Mouse (Mus musculus): ENCODE measurements at regions not wholly inside any gene's neighbourhood (a gene's known extent, or its start where the extent isn't known, plus 50 kb on each side); places are given as distances from the start of the nearest gene placed in this dataset.

- peak; percentile 27 for DNase-seq (ENCODE audit: low read depth, low spot score)
Measured at GRCm38 (mm10) chr1:159034952-159035351, 54.7 kb upstream of the Pappa2 start.

DNA sequence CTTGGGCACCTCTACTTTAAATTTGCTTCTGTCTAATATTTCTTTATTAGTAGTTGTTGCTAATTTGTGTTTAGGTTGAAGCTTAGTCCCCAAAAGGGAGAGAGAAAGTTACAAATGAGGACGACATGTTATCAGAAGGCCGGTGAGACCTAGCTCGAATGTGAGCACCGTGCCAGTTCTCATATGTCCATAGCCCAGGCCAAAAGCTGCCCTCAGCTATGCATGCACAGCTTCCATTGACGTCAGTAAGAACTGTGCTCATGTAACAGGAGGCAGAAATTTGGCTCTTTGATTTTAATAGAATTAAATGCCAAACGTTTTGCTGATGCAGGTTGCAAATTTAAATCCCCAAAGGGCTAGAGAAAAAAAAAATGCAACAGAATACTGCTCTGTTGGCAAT lies 56.1 kb upstream of the Pappa2 start:
- no peak for DNase-seq (ENCODE audit: low read depth, low spot score)

- no peak for DNase-seq (ENCODE audit: low read depth, low spot score)
Measured at GRCm38 (mm10) chr1:159045870-159046385, 65.6 kb upstream of the Pappa2 start.

- no peak for DNase-seq (ENCODE audit: low read depth, low spot score)
Measured at GRCm38 (mm10) chr1:159065024-159065423, 84.7 kb upstream of the Pappa2 start.

DNA sequence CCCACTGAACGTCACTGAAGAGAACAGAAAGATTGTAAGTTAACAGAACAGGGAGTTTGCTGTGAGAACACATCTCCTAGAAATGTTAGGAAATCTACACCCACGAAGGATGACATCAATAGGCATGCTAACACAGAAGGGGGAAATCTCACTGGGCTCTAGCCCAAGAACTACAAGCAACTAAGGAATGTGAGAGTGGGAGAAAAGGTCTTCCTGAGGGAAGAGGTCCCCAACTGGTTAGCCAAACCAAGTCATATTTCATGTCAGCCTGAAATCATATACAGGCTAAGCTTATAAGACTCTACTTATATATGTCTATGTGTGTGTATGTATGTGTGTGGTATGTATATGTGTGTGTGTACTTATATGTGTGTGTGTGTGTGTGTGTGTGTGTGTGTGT lies 118.9 kb upstream of the Pappa2 start:
- peak; percentile 90 for DNase-seq (ENCODE audit: low read depth, low spot score)

DNA sequence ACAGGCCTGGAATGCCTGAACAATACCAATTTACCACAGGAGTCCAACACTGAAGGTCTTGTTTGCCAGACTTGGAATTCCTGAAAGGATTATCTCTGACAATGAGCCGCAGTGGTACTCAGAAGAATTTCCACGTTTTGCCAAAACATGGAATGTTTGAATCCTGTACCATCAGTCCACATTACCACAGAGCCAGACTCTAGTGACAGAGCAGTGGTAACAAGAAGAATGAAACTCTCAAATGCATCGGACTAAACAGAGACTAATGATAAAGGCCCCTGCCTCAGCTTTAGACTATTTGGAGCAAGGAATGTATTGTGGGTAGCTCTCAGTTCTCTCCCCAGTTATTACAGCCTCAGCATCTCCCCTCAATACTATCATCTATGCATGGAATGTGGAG lies 109.9 kb upstream of the Cop1 start:
- DNase-seq (ENCODE audit: low read depth, low spot score): peak; percentile 50

DNA sequence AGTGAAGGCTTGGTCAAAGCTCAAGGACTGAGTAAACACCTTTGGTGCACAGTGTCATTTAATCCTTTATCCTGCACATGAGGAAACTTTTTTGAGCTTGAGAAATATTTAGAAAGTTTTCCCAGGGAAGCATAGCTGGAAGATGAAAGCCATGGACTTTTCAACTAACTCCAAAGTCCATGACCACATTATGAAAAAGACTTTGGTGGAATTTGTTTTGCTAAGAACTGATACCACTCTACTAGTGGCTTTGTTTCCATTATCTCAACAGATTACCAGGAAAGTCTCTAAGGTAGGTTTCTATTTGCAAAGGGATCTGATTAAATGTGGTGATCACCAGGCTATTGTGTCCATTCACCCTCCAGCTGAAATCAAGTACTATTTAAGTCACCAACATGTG lies 107.2 kb upstream of the Cop1 start:
- no peak for DNase-seq (ENCODE audit: low read depth, low spot score)

DNA sequence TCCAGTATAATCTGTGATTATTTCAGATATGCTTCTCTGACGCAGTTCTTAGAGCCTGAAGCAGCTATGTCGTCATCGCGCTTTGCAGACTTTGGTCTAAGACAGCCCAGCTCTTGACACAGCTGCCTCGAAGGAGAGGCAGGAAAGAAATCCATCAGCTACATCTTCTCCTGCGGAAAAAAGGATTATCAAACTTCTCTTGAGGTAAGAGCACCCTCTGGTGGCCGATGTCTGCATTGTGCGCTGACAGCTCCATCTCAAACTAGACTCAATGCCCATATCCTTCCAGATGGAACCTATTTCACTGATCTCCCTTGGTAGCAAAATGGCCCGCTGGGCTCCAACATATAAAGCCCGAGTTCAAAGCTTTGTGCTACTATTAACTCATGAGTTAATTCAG lies 96.8 kb upstream of the Cop1 start:
- DNase-seq (ENCODE audit: low read depth, low spot score): peak; percentile 90

- no peak for DNase-seq (ENCODE audit: low read depth, low spot score)
Measured at GRCm38 (mm10) chr1:159147788-159148497, 84.2 kb upstream of the Cop1 start.

GRCm38 (mm10) chr1:159148498-159149187 lies 83.5 kb upstream of the Cop1 start:
- no peak for DNase-seq (ENCODE audit: low read depth, low spot score)

DNA sequence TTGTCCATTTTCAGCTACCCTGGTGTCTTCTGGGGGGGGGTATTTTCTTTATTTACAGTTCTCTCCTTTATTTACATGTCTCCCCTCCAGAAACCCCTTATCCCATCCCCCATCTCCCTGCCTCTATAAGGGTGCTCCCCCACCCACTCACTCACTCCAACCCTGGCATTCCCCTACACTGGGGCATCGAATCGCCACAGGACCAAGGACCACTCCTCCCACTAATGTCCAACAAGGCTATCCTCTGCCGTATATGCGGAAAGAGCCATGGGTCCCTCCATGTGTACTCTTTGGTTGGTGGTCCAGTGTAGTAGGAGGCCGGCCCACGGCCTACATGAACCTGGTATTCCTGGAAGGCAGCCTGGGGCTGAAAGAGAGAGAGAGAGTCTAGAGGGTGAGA lies 82.9 kb upstream of the Cop1 start:
- DNase-seq (ENCODE audit: low read depth, low spot score): no peak

GRCm38 (mm10) chr1:159149721-159150120 lies 82.4 kb upstream of the Cop1 start:
- no peak for DNase-seq (ENCODE audit: low read depth, low spot score)

DNA sequence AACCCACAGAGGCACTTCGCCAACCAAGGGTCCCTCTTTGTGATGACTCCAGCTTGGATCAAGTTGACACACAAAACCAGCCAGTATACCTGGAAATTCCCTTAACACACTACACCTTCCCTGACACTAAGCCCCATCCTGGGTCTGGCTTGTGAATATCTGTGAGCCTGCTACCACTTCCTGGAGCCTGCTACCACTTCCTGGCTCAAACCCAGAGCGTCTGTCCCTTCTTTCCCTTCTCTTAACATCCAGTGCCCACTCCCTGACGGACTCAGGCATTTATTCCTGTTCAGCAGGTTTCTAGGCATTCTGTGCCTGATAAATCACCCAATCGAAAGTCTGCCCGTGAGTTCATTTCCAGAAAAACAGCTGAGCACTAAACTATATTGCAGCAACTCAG lies 81.8 kb upstream of the Cop1 start:
- DNase-seq (ENCODE audit: low read depth, low spot score): no peak

DNA sequence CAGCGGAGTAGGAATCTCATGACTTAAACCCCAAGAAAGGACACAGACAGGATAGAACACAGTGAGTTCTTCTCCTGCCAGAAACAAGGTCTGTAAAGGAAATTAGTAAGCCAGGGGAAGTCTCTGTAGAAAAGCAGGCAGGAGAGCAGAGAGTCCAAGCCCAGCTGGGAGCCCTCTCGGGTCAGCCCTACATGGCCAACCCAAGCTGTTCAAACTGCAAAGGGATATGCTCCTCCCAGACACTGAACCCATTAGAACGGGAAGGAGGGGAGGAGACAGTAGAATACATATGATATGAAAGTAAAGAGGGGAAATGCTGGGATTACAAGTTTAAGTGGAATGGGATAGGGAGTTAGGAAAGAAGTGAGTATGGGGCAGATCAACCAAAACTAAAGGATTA lies 75.7 kb upstream of the Cop1 start:
- no peak for DNase-seq (ENCODE audit: low read depth, low spot score)

GRCm38 (mm10) chr1:159160035-159160960 lies 71.8 kb upstream of the Cop1 start:
- no peak for DNase-seq (ENCODE audit: low read depth, low spot score)

DNA sequence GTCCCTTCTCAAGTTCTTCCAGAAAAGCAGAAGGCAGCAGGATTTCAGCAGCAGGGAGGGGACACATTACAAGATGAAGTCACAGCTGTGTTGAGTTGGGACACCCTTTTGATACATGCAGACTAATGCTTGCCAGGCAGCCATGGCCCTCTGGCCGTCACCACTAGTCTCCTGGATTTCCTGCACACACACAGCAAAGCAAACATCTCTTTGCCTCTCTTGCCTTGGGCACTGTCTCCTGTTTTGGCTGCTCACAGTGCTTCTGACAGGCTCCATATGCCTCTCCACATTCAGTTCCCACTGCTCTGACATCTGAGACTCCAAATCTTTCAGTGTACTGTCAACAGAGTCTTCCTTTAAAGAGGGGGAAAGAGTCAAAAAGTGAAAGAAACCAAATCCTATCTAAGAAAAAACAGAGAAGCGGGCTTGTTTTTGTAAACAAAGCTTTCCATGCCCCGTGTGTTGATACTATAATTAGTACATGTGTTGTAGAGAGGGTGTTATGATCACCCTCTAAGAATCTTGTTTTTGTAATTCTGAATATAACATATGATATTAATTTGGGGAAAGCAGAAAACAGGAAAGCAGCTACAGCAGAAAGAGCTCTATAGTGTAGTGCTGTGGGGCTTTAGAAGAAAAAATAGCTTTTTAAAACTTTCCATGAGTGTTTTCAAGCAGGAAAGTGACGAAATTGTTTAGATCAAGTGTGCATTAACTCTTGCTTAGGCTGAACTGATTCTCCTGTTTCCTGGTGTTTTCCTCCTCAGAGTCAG lies 68.8 kb upstream of the Cop1 start:
- DNase-seq (ENCODE audit: low read depth, low spot score): no peak

- no peak for DNase-seq (ENCODE audit: low read depth, low spot score)
Measured at GRCm38 (mm10) chr1:159182031-159182430, 50.1 kb upstream of the Cop1 start.

Measured in 3T3-L1 (cell line).